Mouse (Mus musculus): ENCODE data around the gene Prss2. TPM values are rescaled to one million over a fixed set of nuclear protein-coding genes. Genes with fewer than 3 reads are reported as not detected.
"Not testable (repeated sequence)": the region's sequence is repeated elsewhere in the genome, so short reads cannot be mapped to it uniquely, and the experiment has no call there.

The Prss2 gene
- polyA plus RNA-seq (2016; fragmentation: Nextera tagmentation; extraction: Ambion mirVana), result not detected in 2 replicates

- no peak within 1 kb of the TSS for H3K27ac ChIP-seq
- no peak within 1 kb of the TSS for H3K4me3 ChIP-seq (replicated peaks)
- no peaks in the 10 kb centered on the region for H3K9me3 ChIP-seq
- no peaks in the 10 kb centered on the region for H3K36me3 ChIP-seq
- ATAC-seq (ENCODE audit: insufficient number of reproducible peaks, insufficient read depth, low FRiP score, low TSS enrichment, low read depth), result no peak
- no peaks in the 10 kb centered on the region for H3K4me1 ChIP-seq (replicated peaks)
- H3K27me3 ChIP-seq, result no peaks in the 10 kb centered on the region
- H3K4me2 ChIP-seq, result no peak within 1 kb of the TSS
- no peak within 1 kb of the TSS for H3K9ac ChIP-seq (replicated peaks)
- 76% methylated on average over 1 of the region's 1 CpGs for WGBS
Observed at GRCm38 (mm10) chr6:41521487-41521886, at the start of gene Prss2. Prss2 (plus strand) TSS chr6:41521787.

- 86% methylated on average over 3 of the region's 3 CpGs for WGBS
- no peak overlapping the region for H3K4me3 ChIP-seq (replicated peaks)
- H3K27ac ChIP-seq, result no peak overlapping the region
- no peaks in the 10 kb centered on the region for H3K27me3 ChIP-seq
- H3K4me2 ChIP-seq, result no peak overlapping the region
- H3K9me3 ChIP-seq, result no peaks in the 10 kb centered on the region
- H3K9ac ChIP-seq (replicated peaks), result no peak overlapping the region
- no peaks in the 10 kb centered on the region for H3K4me1 ChIP-seq (replicated peaks)
- no peak for ATAC-seq (ENCODE audit: insufficient number of reproducible peaks, insufficient read depth, low FRiP score, low TSS enrichment, low read depth)
- no peaks in the 10 kb centered on the region for H3K36me3 ChIP-seq
Observed at GRCm38 (mm10) chr6:41499374-41499773, 22.2 kb upstream of the Prss2 start.

- H3K36me3 ChIP-seq, result no peaks in the 10 kb centered on the region
- no peaks in the 10 kb centered on the region for H3K27me3 ChIP-seq
- no peak overlapping the region for H3K27ac ChIP-seq
- 85% methylated on average over 2 of the region's 2 CpGs for WGBS
- ATAC-seq (ENCODE audit: insufficient number of reproducible peaks, insufficient read depth, low FRiP score, low TSS enrichment, low read depth), result no peak
- H3K4me2 ChIP-seq, result no peak overlapping the region
- no peaks in the 10 kb centered on the region for H3K4me1 ChIP-seq (replicated peaks)
- H3K9me3 ChIP-seq, result no peaks in the 10 kb centered on the region
- no peak overlapping the region for H3K9ac ChIP-seq (replicated peaks)
- H3K4me3 ChIP-seq (replicated peaks), result no peak overlapping the region
Observed at GRCm38 (mm10) chr6:41504915-41505314, 16.7 kb upstream of the Prss2 start.

GRCm38 (mm10) chr6:41505323-41505722 lies 16.3 kb upstream of the Prss2 start:
- Histone ChIP-seq H3K27me3 (no peaks in the 10 kb centered on the region), H3K9ac (replicated peaks) (no peak overlapping the region), H3K9me3 (no peaks in the 10 kb centered on the region), H3K4me2 (no peak overlapping the region), H3K4me3 (replicated peaks) (no peak overlapping the region), H3K27ac (no peak overlapping the region), H3K36me3 (no peaks in the 10 kb centered on the region), H3K4me1 (replicated peaks) (no peaks in the 10 kb centered on the region)
- ATAC-seq (ENCODE audit: insufficient number of reproducible peaks, insufficient read depth, low FRiP score, low TSS enrichment, low read depth), result no peak
- 76% methylated on average over 6 of the region's 6 CpGs for WGBS

- H3K27ac ChIP-seq, result no peak overlapping the region
- 71% methylated on average over 6 of the region's 6 CpGs for WGBS
- ATAC-seq (ENCODE audit: insufficient number of reproducible peaks, insufficient read depth, low FRiP score, low TSS enrichment, low read depth), result no peak
- no peaks in the 10 kb centered on the region for H3K4me1 ChIP-seq (replicated peaks)
- H3K36me3 ChIP-seq, result no peaks in the 10 kb centered on the region
- H3K4me2 ChIP-seq, result no peak overlapping the region
- no peak overlapping the region for H3K9ac ChIP-seq (replicated peaks)
- no peak overlapping the region for H3K4me3 ChIP-seq (replicated peaks)
- no peaks in the 10 kb centered on the region for H3K27me3 ChIP-seq
- H3K9me3 ChIP-seq, result no peaks in the 10 kb centered on the region
Observed at GRCm38 (mm10) chr6:41518017-41518524, 3.5 kb upstream of the Prss2 start.

GRCm38 (mm10) chr6:41526453-41526852 lies 4.9 kb downstream of the Prss2 start:
- Histone ChIP-seq H3K36me3 (no peaks in the 10 kb centered on the region), H3K4me2 (no peak overlapping the region), H3K9ac (replicated peaks) (no peak overlapping the region), H3K27me3 (no peaks in the 10 kb centered on the region), H3K27ac (no peak overlapping the region), H3K9me3 (no peaks in the 10 kb centered on the region), H3K4me1 (replicated peaks) (no peaks in the 10 kb centered on the region), H3K4me3 (replicated peaks) (no peak overlapping the region)
- no peak for ATAC-seq (ENCODE audit: insufficient number of reproducible peaks, insufficient read depth, low FRiP score, low TSS enrichment, low read depth)

GRCm38 (mm10) chr6:41527402-41527801 lies 5.8 kb downstream of the Prss2 start:
- H3K9ac ChIP-seq (replicated peaks), result no peak overlapping the region
- H3K27ac ChIP-seq, result no peak overlapping the region
- no peaks in the 10 kb centered on the region for H3K9me3 ChIP-seq
- no peaks in the 10 kb centered on the region for H3K27me3 ChIP-seq
- no peak overlapping the region for H3K4me2 ChIP-seq
- no peak for ATAC-seq (ENCODE audit: insufficient number of reproducible peaks, insufficient read depth, low FRiP score, low TSS enrichment, low read depth)
- H3K4me1 ChIP-seq (replicated peaks), result no peaks in the 10 kb centered on the region
- H3K36me3 ChIP-seq, result no peaks in the 10 kb centered on the region
- H3K4me3 ChIP-seq (replicated peaks), result no peak overlapping the region
- WGBS, result 83% methylated on average over 1 of the region's 1 CpGs

- H3K9ac ChIP-seq (replicated peaks); H3K4me3 ChIP-seq (replicated peaks); H3K4me2 ChIP-seq; H3K27ac ChIP-seq; H3K4me1 ChIP-seq (replicated peaks); H3K36me3 ChIP-seq; H3K9me3 ChIP-seq; H3K27me3 ChIP-seq; ATAC-seq (ENCODE audit: insufficient number of reproducible peaks, insufficient read depth, low FRiP score, low TSS enrichment, low read depth): not testable (repeated sequence)
- WGBS, result 36% methylated on average over 2 of the region's 2 CpGs
Observed at GRCm38 (mm10) chr6:41529987-41530386, 8.4 kb downstream of the Prss2 start.

- H3K4me2 ChIP-seq, result no peak overlapping the region
- H3K27me3 ChIP-seq, result no peaks in the 10 kb centered on the region
- 79% methylated on average over 4 of the region's 4 CpGs for WGBS
- no peak overlapping the region for H3K27ac ChIP-seq
- no peak overlapping the region for H3K4me3 ChIP-seq (replicated peaks)
- no peaks in the 10 kb centered on the region for H3K9me3 ChIP-seq
- no peak overlapping the region for H3K9ac ChIP-seq (replicated peaks)
- H3K4me1 ChIP-seq (replicated peaks), result no peaks in the 10 kb centered on the region
- H3K36me3 ChIP-seq, result no peaks in the 10 kb centered on the region
- ATAC-seq (ENCODE audit: insufficient number of reproducible peaks, insufficient read depth, low FRiP score, low TSS enrichment, low read depth), result no peak
Observed at GRCm38 (mm10) chr6:41532181-41532580, 10.6 kb downstream of the Prss2 start.

GRCm38 (mm10) chr6:41532687-41533284 lies 11.2 kb downstream of the Prss2 start:
- Histone ChIP-seq H3K9me3 (no peaks in the 10 kb centered on the region), H3K27me3 (no peaks in the 10 kb centered on the region), H3K36me3 (no peaks in the 10 kb centered on the region), H3K4me3 (replicated peaks) (no peak overlapping the region), H3K9ac (replicated peaks) (no peak overlapping the region), H3K4me2 (no peak overlapping the region), H3K4me1 (replicated peaks) (no peaks in the 10 kb centered on the region), H3K27ac (no peak overlapping the region)
- 83% methylated on average over 8 of the region's 8 CpGs for WGBS
- ATAC-seq (ENCODE audit: insufficient number of reproducible peaks, insufficient read depth, low FRiP score, low TSS enrichment, low read depth), result no peak

GRCm38 (mm10) chr6:41537376-41537775 lies 15.8 kb downstream of the Prss2 start:
- H3K9ac ChIP-seq (replicated peaks), result no peak overlapping the region
- peaks cover 10% of the 10 kb centered on the region; the same call in 1 of the 2 replicates for H3K27me3 ChIP-seq
- no peaks in the 10 kb centered on the region for H3K9me3 ChIP-seq
- no peaks in the 10 kb centered on the region for H3K4me1 ChIP-seq (replicated peaks)
- H3K4me3 ChIP-seq (replicated peaks), result no peak overlapping the region
- H3K36me3 ChIP-seq, result no peaks in the 10 kb centered on the region
- WGBS, result 90% methylated on average over 1 of the region's 1 CpGs
- H3K4me2 ChIP-seq, result no peak overlapping the region
- no peak for ATAC-seq (ENCODE audit: insufficient number of reproducible peaks, insufficient read depth, low FRiP score, low TSS enrichment, low read depth)
- H3K27ac ChIP-seq, result no peak overlapping the region

- not testable (repeated sequence) for H3K9me3 ChIP-seq; H3K27ac ChIP-seq; H3K4me3 ChIP-seq (replicated peaks); H3K4me1 ChIP-seq (replicated peaks); H3K4me2 ChIP-seq; ATAC-seq (ENCODE audit: insufficient number of reproducible peaks, insufficient read depth, low FRiP score, low TSS enrichment, low read depth); H3K36me3 ChIP-seq; H3K9ac ChIP-seq (replicated peaks)
- peaks cover 19% of the 10 kb centered on the region for H3K27me3 ChIP-seq
- 89% methylated on average over 6 of the region's 8 CpGs for WGBS
Observed at GRCm38 (mm10) chr6:41538296-41538695, 16.7 kb downstream of the Prss2 start.

Measured in limb, embryonic 12.5 days (tissue).